Mouse (Mus musculus) v-Abl transformed pro-B cells (cell line): ENCODE results near the gene Gm20075.
"Not testable (repeated sequence)": the region's sequence is repeated elsewhere in the genome, so short reads cannot be mapped to it uniquely, and the experiment has no call there.

Experiments
- in situ Hi-C, 2 experiments: fragments of 400-800 bp; cut with MboI; formaldehyde crosslinking; loops; one replicate each; pipeline ENCODE4 v1.15.1; 2025; ENCODE audit not compliant: unreplicated experiment in 2 of 2

Gene Gm20075

GRCm38 (mm10) chr13:96081276-96081675 lies at the start of gene Gm20075:
TSS of gene Gm20075 (minus strand) at chr13:96081376.
- in situ Hi-C loops, result not testable (repeated sequence)

GRCm38 (mm10) chr13:96129081-96129480 lies 47.9 kb upstream of the Gm20075 start:
- in situ Hi-C loops, result no loop called here

GRCm38 (mm10) chr13:96126669-96127068 lies 45.5 kb upstream of the Gm20075 start:
- in situ Hi-C loops, result no loop called here

GRCm38 (mm10) chr13:96125011-96125410 lies 43.8 kb upstream of the Gm20075 start:
- in situ Hi-C loops, result no loop called here

- in situ Hi-C loops, result no loop called here
Observed at GRCm38 (mm10) chr13:96112711-96113110, 31.5 kb upstream of the Gm20075 start.

GRCm38 (mm10) chr13:96110767-96111166 lies 29.6 kb upstream of the Gm20075 start:
- in situ Hi-C loops, result no loop called here

- in situ Hi-C loops, result no loop called here
Observed at GRCm38 (mm10) chr13:96106367-96106766, 25.2 kb upstream of the Gm20075 start.

GRCm38 (mm10) chr13:96090929-96091328 lies 9.8 kb upstream of the Gm20075 start:
- in situ Hi-C loops, result no loop called here

GRCm38 (mm10) chr13:96085581-96086302 lies 4.6 kb upstream of the Gm20075 start:
- in situ Hi-C loops, result no loop called here

GRCm38 (mm10) chr13:96081754-96082153 lies 578 bp upstream of the Gm20075 start, which contains the start of gene Gm17190:
TSS of gene Gm17190 (plus strand) at chr13:96082054.
- in situ Hi-C loops, result not testable (repeated sequence)

- in situ Hi-C loops, result no loop called here
Observed at GRCm38 (mm10) chr13:96073555-96073954, 7.6 kb downstream of the Gm20075 start.

GRCm38 (mm10) chr13:96052755-96053154 lies 28.4 kb downstream of the Gm20075 start:
- in situ Hi-C loops, result no loop called here

- in situ Hi-C loops, result no loop called here
Observed at GRCm38 (mm10) chr13:96045396-96045795, 35.8 kb downstream of the Gm20075 start.

- in situ Hi-C loops, result no loop called here
Observed at GRCm38 (mm10) chr13:96040275-96041042, 40.7 kb downstream of the Gm20075 start.

- in situ Hi-C loops, result no loop called here
Observed at GRCm38 (mm10) chr13:96039536-96039935, 41.6 kb downstream of the Gm20075 start.

GRCm38 (mm10) chr13:96030368-96031223 lies 50.6 kb downstream of the Gm20075 start:
- in situ Hi-C loops, result no loop called here
